Mouse (Mus musculus): ENCODE measurements at regions not wholly inside any gene's neighbourhood (a gene's known extent, or its start where the extent isn't known, plus 50 kb on each side); places are given as distances from the start of the nearest gene placed in this dataset.

DNA sequence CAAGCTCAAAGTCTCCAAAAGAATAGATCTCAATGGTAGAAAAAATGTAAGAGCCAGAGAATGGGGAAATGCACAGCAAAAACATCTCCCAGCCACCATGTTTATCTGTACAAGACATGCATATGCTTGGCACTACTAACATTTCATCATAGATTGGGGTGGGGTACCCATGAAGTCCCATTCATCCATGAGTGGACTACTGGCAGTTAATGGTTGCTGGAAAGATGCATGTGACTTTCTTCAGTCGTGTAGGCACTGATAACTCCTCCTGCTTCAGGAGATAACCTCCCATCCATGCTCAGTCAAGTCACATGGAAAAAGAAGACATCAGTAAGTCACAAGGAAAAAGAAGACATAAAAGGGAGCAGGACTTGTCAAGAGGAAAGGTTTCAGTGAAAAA is 65.3 kb downstream of the Lpar4 start:
- TF ChIP-seq CHD1 (IDR thresholded peaks at IDR 0.05; ENCODE audit: low read depth, low read length) (no peak), HCFC1 (IDR thresholded peaks at IDR 0.05; ENCODE audit: low read depth, low read length) (no peak), EP300 (IDR thresholded peaks at IDR 0.05; ENCODE audit: low read depth in 1 of 2, low read length in 2 of 2) (no peak), BHLHE40 (IDR thresholded peaks at IDR 0.05; ENCODE audit: borderline replicate concordance, low read depth, low read length) (no peak), RAD21 (IDR thresholded peaks at IDR 0.05; ENCODE audit: low read depth, low read length) (no peak), POLR2A (IDR thresholded peaks at IDR 0.05; ENCODE audit: control insufficient read depth in 1 of 2, insufficient read depth in 1 of 2, low read depth in 1 of 2, low read length in 2 of 2, poor library complexity in 1 of 2) (no peak), GATA1 (IDR thresholded peaks at IDR 0.05; ENCODE audit: low read depth, low read length) (no peak)
